Mouse (Mus musculus): ENCODE measurements around the gene Hoxa11. TPM values are rescaled to one million over a fixed set of nuclear protein-coding genes. Genes with fewer than 3 reads are reported as not detected.

Hoxa11 gene
- polyA plus RNA-seq, 1 experiment from 2014 or later, result not detected

- H3K9me3 ChIP-seq (ENCODE audit: control insufficient read depth, low read length), result no peaks in the 10 kb centered on the region
- H3K36me3 ChIP-seq (ENCODE audit: control insufficient read depth, insufficient read depth, low read length), result no peaks in the 10 kb centered on the region
- 2% methylated on average over 32 of the region's 36 CpGs for WGBS
- no peak overlapping the region for H3K4me2 ChIP-seq
- ATAC-seq (ENCODE audit: low FRiP score), result no peak
- peaks cover 97% of the 10 kb centered on the region for H3K27me3 ChIP-seq (ENCODE audit: control insufficient read depth, insufficient read depth, low read length)
- DNase-seq (ENCODE audit: low spot score, missing footprints), result no peak
- no peak overlapping the region for H3K9ac ChIP-seq (ENCODE audit: low read length)
- 0 out of 2 replicates have a peak, but pooled peaks cover 2% of the 10 kb centered on the region for H3K4me1 ChIP-seq (ENCODE audit: control insufficient read depth, insufficient read depth, low read length)
- no peak overlapping the region for H3K4me3 ChIP-seq (ENCODE audit: low read depth, low read length)
- no peak overlapping the region for H3K27ac ChIP-seq (ENCODE audit: low read depth, low read length)
These were observed 20.6 kb downstream of the Hoxa11 start for GRCm38 (mm10) chr6:52224895-52225611.

DNA sequence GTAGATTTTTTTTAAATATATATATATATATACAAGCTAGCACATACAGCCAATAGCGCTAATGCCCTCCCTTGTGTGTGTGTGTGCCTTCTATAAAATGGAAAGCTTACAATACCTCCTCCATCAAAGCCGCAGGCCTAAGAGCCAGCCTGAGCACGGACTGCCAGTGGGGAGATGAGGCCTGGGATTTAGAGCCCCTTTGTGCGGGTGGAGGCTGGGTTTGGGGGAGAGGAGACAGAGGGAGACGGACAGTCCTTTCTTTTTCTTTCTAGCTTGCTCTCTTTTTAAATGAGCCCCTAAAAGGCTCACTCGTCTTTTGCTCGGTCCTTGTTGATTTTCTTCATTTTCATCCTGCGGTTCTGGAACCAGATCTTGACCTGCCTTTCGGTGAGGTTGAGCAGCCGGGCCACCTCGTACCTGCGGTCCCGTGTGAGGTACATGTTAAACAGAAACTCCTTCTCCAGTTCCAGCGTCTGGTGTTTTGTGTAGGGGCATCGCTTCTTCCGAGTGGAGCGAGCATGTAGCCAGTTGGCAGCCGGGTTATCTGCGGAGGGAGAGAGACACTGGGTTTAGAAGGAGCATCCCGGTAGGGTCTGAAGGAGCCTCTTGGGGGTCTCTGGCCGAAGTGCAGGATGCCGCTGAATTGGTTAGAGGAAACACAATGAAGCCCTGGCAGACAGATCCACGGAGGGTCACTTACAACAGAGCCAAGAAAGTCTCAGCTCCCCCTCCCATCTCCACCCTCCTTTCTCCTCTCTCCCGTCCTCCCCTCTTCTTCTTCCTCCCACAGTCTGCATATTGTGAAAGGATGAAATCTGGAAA, 21.5 kb downstream of the Hoxa11 start:
- Histone ChIP-seq H3K4me2 (no peak overlapping the region), H3K4me1 (ENCODE audit: control insufficient read depth, insufficient read depth, low read length) (0 out of 2 replicates have a peak, but pooled peaks cover 2% of the 10 kb centered on the region), H3K27ac (ENCODE audit: low read depth, low read length) (no peak overlapping the region), H3K9me3 (ENCODE audit: control insufficient read depth, low read length) (no peaks in the 10 kb centered on the region), H3K9ac (ENCODE audit: low read length) (no peak overlapping the region), H3K27me3 (ENCODE audit: control insufficient read depth, insufficient read depth, low read length) (peaks cover 98% of the 10 kb centered on the region), H3K4me3 (ENCODE audit: low read depth, low read length) (no peak overlapping the region), H3K36me3 (ENCODE audit: control insufficient read depth, insufficient read depth, low read length) (no peaks in the 10 kb centered on the region)
- no peak for ATAC-seq (ENCODE audit: low FRiP score)
- DNase-seq (ENCODE audit: low spot score, missing footprints), result peak; percentile 96
- WGBS, result 2% methylated on average over 24 of the region's 24 CpGs

DNA sequence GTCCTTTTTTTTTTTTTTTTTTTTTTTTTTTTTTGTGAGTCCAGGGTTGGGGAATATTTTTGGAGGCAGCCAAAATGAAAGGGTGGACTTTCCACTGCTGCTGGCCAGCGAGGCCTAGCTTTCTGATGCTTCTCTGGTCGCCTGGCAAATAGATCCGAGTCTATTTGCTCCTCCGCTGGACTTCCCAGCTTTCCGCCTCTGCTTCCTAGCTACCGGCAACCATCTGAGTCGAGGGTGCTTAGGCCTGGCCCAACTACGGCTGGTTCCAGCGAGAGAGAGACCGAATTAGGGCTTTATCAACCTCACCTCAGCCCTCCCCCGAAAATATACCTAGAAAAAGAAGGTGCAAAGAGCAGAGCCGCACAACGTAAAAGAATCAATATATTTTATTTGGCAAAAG, 22.9 kb downstream of the Hoxa11 start:
- 10% methylated on average over 13 of the region's 13 CpGs for WGBS
- peaks cover 2% of the 10 kb centered on the region; the same call in 1 of the 2 replicates for H3K4me1 ChIP-seq (ENCODE audit: control insufficient read depth, insufficient read depth, low read length)
- H3K4me3 ChIP-seq (ENCODE audit: low read depth, low read length), result no peak overlapping the region
- H3K9me3 ChIP-seq (ENCODE audit: control insufficient read depth, low read length), result no peaks in the 10 kb centered on the region
- no peak overlapping the region for H3K9ac ChIP-seq (ENCODE audit: low read length)
- H3K4me2 ChIP-seq, result no peak overlapping the region
- H3K27me3 ChIP-seq (ENCODE audit: control insufficient read depth, insufficient read depth, low read length), result peaks cover 100% of the 10 kb centered on the region
- no peaks in the 10 kb centered on the region for H3K36me3 ChIP-seq (ENCODE audit: control insufficient read depth, insufficient read depth, low read length)
- no peak for ATAC-seq (ENCODE audit: low FRiP score)
- no peak overlapping the region for H3K27ac ChIP-seq (ENCODE audit: low read depth, low read length)
- DNase-seq (ENCODE audit: low spot score, missing footprints), result no peak

DNA sequence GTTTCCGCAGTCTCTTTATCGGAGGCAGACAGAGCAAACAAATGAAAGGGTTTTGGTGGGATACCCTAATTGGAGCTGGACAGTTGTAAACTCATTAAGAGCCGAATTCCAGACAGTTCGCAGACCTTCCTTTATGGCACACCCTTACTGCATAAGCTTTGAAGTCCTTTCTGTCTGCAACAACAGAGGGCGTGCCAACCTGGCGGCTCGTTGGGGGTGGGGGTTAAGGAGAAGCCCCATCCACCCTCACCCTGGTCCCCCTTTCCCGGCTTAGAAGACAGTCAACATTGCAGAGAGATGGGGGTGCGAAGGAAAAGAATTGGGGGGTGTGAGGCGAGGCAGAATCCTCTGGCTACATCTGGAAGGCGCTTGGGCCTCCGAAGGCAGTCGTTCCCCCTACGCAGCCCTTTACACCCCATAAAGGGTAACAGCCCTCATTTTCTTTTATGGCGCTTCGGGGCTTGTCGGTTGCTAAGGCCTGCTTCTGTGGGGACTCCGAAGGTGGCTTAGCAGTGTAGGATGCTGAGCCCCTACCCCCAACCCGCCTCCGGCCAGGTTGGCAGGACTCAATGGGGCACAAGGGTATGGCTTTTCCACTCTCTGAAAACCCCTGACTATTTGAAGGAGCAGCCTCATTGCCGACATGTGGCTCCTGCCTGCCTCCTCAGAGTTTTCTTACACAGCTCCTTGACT, 23.5 kb downstream of the Hoxa11 start:
- WGBS, result 8% methylated on average over 21 of the region's 21 CpGs
- Histone ChIP-seq H3K4me2 (no peak overlapping the region), H3K4me1 (ENCODE audit: control insufficient read depth, insufficient read depth, low read length) (peaks cover 7% of the 10 kb centered on the region), H3K4me3 (ENCODE audit: low read depth, low read length) (no peak overlapping the region; the same call in 1 of the 2 replicates), H3K9me3 (ENCODE audit: control insufficient read depth, low read length) (no peaks in the 10 kb centered on the region), H3K27ac (ENCODE audit: low read depth, low read length) (no peak overlapping the region), H3K36me3 (ENCODE audit: control insufficient read depth, insufficient read depth, low read length) (no peaks in the 10 kb centered on the region), H3K9ac (ENCODE audit: low read length) (no peak overlapping the region), H3K27me3 (ENCODE audit: control insufficient read depth, insufficient read depth, low read length) (peaks cover 100% of the 10 kb centered on the region)
- peak; percentile 96 for DNase-seq (ENCODE audit: low spot score, missing footprints)
- ATAC-seq (ENCODE audit: low FRiP score), result no peak

- Histone ChIP-seq H3K4me2 (peak within 1 kb of the TSS; percentile 66), H3K4me3 (ENCODE audit: low read depth, low read length) (peak within 1 kb of the TSS; percentile 32), H3K27ac (ENCODE audit: low read depth, low read length) (no peak within 1 kb of the TSS), H3K9me3 (ENCODE audit: control insufficient read depth, low read length) (no peaks in the 10 kb centered on the region), H3K9ac (ENCODE audit: low read length) (0 out of 2 replicates have a peak within 1 kb of the TSS, but pooled peaks have one; percentile 12), H3K27me3 (ENCODE audit: control insufficient read depth, insufficient read depth, low read length) (peaks cover 100% of the 10 kb centered on the region), H3K36me3 (ENCODE audit: control insufficient read depth, insufficient read depth, low read length) (no peaks in the 10 kb centered on the region), H3K4me1 (ENCODE audit: control insufficient read depth, insufficient read depth, low read length) (peaks cover 11% of the 10 kb centered on the region)
- WGBS, result under 1% methylated on average over 46 of the region's 46 CpGs
- DNase-seq (ENCODE audit: low spot score, missing footprints) (peak; percentile 96), ATAC-seq (ENCODE audit: low FRiP score) (peak; percentile 58; the same call in 1 of the 2 replicates)
These were observed 24.1 kb downstream of the Hoxa11 start, which contains the start of gene Hoxa7 for GRCm38 (mm10) chr6:52221337-52221992. Hoxa7 (minus strand) TSS chr6:52221854.

DNA sequence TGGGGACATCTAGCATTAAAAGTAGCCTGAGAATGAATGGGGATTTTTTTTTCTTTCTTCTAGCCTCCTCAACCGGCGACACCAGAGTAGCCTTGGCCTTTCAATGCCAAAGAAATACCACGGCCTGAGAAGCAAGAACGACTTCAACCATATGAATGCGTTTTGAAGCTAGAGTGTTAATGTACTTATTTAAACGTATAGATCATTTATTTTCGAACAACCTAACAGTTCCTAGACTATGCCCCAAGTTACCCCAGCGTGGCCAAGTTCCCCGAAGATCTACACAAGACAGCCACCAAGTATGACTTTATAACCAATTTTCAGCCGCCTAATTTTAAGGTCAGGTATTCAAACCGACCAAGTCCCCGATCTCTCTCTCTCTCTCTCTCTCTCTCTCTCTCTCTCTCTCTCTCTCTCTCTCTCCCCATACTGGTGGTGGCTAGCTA, 24.7 kb downstream of the Hoxa11 start:
- H3K36me3 ChIP-seq (ENCODE audit: control insufficient read depth, insufficient read depth, low read length), result no peaks in the 10 kb centered on the region
- DNase-seq (ENCODE audit: low spot score, missing footprints) (peak; percentile 95), ATAC-seq (ENCODE audit: low FRiP score) (no peak)
- H3K4me3 ChIP-seq (ENCODE audit: low read depth, low read length), result no peak overlapping the region
- no peak overlapping the region; the same call in 1 of the 2 replicates for H3K4me2 ChIP-seq
- H3K9ac ChIP-seq (ENCODE audit: low read length), result no peak overlapping the region
- H3K9me3 ChIP-seq (ENCODE audit: control insufficient read depth, low read length), result no peaks in the 10 kb centered on the region
- H3K27ac ChIP-seq (ENCODE audit: low read depth, low read length), result no peak overlapping the region
- peaks cover 100% of the 10 kb centered on the region for H3K27me3 ChIP-seq (ENCODE audit: control insufficient read depth, insufficient read depth, low read length)
- peaks cover 11% of the 10 kb centered on the region for H3K4me1 ChIP-seq (ENCODE audit: control insufficient read depth, insufficient read depth, low read length)
- WGBS, result 6% methylated on average over 12 of the region's 12 CpGs

- ATAC-seq (ENCODE audit: low FRiP score), result no peak
- no peak overlapping the region for H3K4me2 ChIP-seq
- 12% methylated on average over 32 of the region's 32 CpGs for WGBS
These were observed 25.4 kb downstream of the Hoxa11 start for GRCm38 (mm10) chr6:52220003-52220864.

More at GRCm38 (mm10) chr6:52220003-52220864, 25.4 kb downstream of the Hoxa11 start:
- no peak overlapping the region for H3K4me3 ChIP-seq (ENCODE audit: low read depth, low read length)
- DNase-seq (ENCODE audit: low spot score, missing footprints), result peak; percentile 96
- no peak overlapping the region for H3K9ac ChIP-seq (ENCODE audit: low read length)
- no peaks in the 10 kb centered on the region for H3K36me3 ChIP-seq (ENCODE audit: control insufficient read depth, insufficient read depth, low read length)
- H3K27ac ChIP-seq (ENCODE audit: low read depth, low read length), result no peak overlapping the region
- no peaks in the 10 kb centered on the region for H3K9me3 ChIP-seq (ENCODE audit: control insufficient read depth, low read length)
- H3K27me3 ChIP-seq (ENCODE audit: control insufficient read depth, insufficient read depth, low read length), result peaks cover 100% of the 10 kb centered on the region
- H3K4me1 ChIP-seq (ENCODE audit: control insufficient read depth, insufficient read depth, low read length), result peaks cover 11% of the 10 kb centered on the region
